Mouse (Mus musculus) layer of hippocampus, adult 9-11 months (tissue): Measurements from ENCODE around the gene Gm37419.

ENCODE experiments used
- DNase-seq: peaks from one replicate; pipeline ENCODE4 v3.0.0; 2022

Gm37419 gene

DNA sequence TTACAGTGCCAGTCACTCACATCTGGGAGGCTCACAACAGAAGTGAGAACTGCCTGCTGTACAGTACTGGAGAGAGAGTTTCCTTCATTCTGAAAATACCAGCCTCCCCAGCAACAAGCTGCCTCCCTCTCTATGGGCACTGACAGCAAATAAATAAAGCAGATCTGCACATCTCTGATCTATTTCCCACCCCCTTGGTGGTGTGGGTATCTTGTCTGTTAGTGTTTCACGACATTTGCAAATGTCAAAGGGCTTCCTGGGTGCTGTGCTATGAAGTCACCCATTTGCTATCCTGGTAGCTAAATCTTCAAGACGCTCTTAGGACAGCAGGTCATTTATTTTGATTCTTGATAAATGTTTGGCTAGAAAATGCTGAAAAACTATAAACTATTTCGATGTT, 8.9 kb downstream of the Gm37419 start:
- DNase-seq = no peak

GRCm38 (mm10) chr16:23997912-23998311, 9.6 kb downstream of the Gm37419 start:
- no peak for DNase-seq

GRCm38 (mm10) chr16:24005928-24006327, 17.6 kb downstream of the Gm37419 start:
- no peak for DNase-seq

- no peak for DNase-seq
Measured at GRCm38 (mm10) chr16:24009891-24010290, 21.6 kb downstream of the Gm37419 start.

DNA sequence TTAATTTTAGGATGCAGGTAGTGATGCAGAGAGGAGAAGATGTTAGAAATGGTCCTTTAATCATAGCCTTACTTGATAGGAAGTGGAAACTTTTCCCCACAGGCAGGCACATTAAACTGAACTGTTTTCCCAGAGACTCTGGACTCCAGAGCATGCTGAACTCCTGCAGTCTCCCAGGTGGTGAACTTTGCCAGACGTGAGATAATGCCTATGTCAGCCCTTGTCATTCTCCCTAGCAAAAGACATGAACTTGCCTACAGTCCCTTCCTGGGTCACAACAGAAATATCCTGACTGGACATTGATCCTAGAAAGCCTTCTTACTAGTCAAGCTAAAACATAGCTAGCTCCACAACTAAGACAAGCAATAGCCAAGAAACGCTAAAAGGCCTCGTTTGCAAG, 23.0 kb downstream of the Gm37419 start:
- DNase-seq = no peak

- DNase-seq = no peak
Measured at GRCm38 (mm10) chr16:24012066-24012465, 23.8 kb downstream of the Gm37419 start.

DNA sequence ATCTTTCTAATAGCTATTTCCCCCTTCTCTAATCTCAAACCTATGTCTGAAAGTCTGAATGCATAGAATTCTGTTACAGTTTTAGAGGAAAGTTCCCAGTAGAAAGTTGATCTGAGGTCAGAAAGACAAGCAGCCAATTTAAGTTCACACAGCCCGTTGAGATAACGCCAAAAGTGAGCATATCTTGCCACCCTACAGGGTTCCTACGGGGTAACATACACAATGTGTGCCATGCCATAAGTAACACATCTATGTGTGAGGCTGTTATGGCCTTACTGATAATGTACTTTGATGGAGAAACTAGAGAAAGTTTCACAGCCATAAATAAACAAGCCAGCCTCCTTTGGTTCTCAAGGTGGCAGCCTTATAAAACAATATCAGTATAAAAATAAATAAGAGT, 26.1 kb downstream of the Gm37419 start:
- DNase-seq = no peak

- no peak for DNase-seq
Measured at GRCm38 (mm10) chr16:24016273-24016672, 28.0 kb downstream of the Gm37419 start.

- no peak for DNase-seq
Measured at GRCm38 (mm10) chr16:24016742-24017141, 28.5 kb downstream of the Gm37419 start.

GRCm38 (mm10) chr16:24021722-24022121, 33.4 kb downstream of the Gm37419 start:
- no peak for DNase-seq

DNA sequence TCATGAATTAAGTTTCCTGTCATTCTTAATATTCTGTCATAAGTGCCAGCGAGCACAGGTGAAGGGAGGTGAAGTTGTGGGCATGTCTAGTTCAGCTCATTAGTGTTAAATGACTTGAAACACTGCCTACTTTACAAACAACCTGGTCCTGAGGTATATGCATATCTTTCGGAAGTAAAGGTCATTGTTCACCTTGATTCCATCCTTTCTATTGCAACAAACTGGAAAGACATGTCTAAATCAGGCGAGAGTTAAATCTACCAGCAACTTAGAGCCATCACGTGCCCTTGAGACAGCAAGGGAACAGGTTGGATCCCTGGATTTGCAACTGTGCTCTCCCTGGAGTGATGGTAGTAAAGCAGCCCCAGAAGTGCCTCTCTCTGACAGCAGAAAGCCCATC, 34.3 kb downstream of the Gm37419 start:
- no peak for DNase-seq

DNA sequence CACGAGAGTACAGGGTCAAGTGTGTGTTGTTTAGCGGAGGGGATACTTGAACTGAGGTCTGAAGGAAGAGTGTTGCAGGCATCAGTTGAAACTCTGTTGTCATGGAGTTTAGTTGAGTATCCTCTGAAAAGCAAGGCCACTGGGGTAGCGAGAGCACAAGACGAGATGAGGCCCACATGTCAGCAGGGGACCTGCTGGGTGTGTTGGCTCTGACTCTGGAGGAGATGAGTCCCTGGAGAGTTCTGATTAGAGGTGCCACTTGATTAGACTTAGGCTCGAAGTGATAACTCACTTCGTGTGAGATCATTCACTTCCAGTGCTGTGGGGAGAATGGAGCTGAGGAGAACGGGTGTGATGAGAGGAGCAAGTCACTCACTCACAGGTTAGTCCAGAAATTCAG, 37.2 kb downstream of the Gm37419 start:
- no peak for DNase-seq

- no peak for DNase-seq
Measured at GRCm38 (mm10) chr16:24029965-24030672, 41.8 kb downstream of the Gm37419 start.

DNA sequence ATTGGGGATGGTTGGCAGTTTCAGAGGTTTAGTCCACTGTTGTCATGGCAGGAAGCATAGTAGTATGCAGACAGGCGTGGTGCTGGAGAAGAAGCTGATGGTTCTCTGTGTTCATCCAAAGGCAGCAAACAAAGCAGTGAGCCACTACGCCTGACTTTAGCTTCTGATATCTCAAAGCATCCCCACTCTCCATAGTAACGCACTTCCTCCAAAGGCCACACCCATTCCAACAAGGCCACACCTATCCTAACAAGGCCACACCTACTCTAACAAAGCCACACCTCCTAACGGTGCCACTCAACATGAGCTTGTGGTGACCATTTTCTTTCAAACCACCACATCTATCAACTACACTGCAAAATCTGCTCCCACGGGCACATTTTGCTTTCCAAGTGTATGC, 45.0 kb downstream of the Gm37419 start:
- no peak for DNase-seq

GRCm38 (mm10) chr16:24034450-24034849, 46.2 kb downstream of the Gm37419 start:
- no peak for DNase-seq

DNA sequence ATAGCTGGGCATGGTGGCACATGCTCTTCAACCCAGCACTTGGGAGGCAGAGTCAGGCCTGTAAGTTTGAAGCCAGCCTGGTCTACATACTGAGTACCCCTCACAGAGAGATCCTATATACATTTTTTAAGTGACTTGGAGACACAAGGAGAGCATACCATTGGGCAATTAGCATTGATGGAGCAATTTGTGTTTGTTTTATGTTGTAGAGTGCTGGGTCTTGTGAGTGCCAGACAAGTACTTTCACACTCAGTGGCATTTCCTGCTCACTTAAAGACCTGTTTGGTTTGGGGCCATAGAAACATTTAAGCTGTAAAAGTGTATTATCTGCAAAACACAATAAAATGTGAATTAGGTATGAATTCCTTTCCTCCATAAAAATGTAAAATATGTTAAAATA, 47.5 kb downstream of the Gm37419 start:
- DNase-seq = no peak

GRCm38 (mm10) chr16:24036398-24036797, 48.1 kb downstream of the Gm37419 start:
- DNase-seq = no peak
